Mouse (Mus musculus) kidney, adult 8-10 months (tissue): ENCODE results near the gene Slc7a15.
"Not testable (repeated sequence)": the region's sequence is repeated elsewhere in the genome, so short reads cannot be mapped to it uniquely, and the experiment has no call there.

Experiments
- DNase-seq, 2 experiments: peaks; one replicate each; pipeline ENCODE4 v3.0.0; 2022

The Slc7a15 gene

GRCm38 (mm10) chr12:8598966-8599365, at the start of gene Slc7a15:
TSS of gene Slc7a15 (minus strand) at chr12:8599066.
- DNase-seq = peak in 1 of 2 experiments; percentile 14

GRCm38 (mm10) chr12:8648211-8648610, 49.3 kb upstream of the Slc7a15 start:
- DNase-seq = not testable (repeated sequence)

GRCm38 (mm10) chr12:8641425-8641735, 42.5 kb upstream of the Slc7a15 start:
- DNase-seq = peak in 1 of 2 experiments; percentile 10

- peak; percentile 96 to 99 for DNase-seq
These were observed 42.0 kb upstream of the Slc7a15 start for GRCm38 (mm10) chr12:8640711-8641424.

- DNase-seq = peak in 1 of 2 experiments; percentile 15
These were observed 41.3 kb upstream of the Slc7a15 start for GRCm38 (mm10) chr12:8640186-8640585.

GRCm38 (mm10) chr12:8638411-8639087, 39.7 kb upstream of the Slc7a15 start:
- DNase-seq = peak; percentile 61 to 77

- no peak for DNase-seq
These were observed 38.1 kb upstream of the Slc7a15 start for GRCm38 (mm10) chr12:8636945-8637344.

- DNase-seq = no peak
These were observed 36.7 kb upstream of the Slc7a15 start for GRCm38 (mm10) chr12:8635546-8635945.

GRCm38 (mm10) chr12:8634306-8634705, 35.4 kb upstream of the Slc7a15 start:
- DNase-seq = no peak

GRCm38 (mm10) chr12:8632737-8633365, 34.0 kb upstream of the Slc7a15 start:
- DNase-seq = no peak

GRCm38 (mm10) chr12:8631691-8632090, 32.8 kb upstream of the Slc7a15 start:
- no peak for DNase-seq

GRCm38 (mm10) chr12:8629537-8629936, 30.7 kb upstream of the Slc7a15 start:
- no peak for DNase-seq

GRCm38 (mm10) chr12:8620678-8621018, 21.8 kb upstream of the Slc7a15 start:
- DNase-seq = no peak

GRCm38 (mm10) chr12:8619827-8620677, 21.2 kb upstream of the Slc7a15 start:
- no peak for DNase-seq

GRCm38 (mm10) chr12:8618271-8618670, 19.4 kb upstream of the Slc7a15 start:
- DNase-seq = no peak

- DNase-seq = no peak
These were observed 10.2 kb upstream of the Slc7a15 start for GRCm38 (mm10) chr12:8609070-8609469.

GRCm38 (mm10) chr12:8595611-8596010, 3.3 kb downstream of the Slc7a15 start:
- no peak for DNase-seq

- not testable (repeated sequence) for DNase-seq
These were observed 7.5 kb downstream of the Slc7a15 start for GRCm38 (mm10) chr12:8591326-8591725.

- DNase-seq = no peak
These were observed 25.5 kb downstream of the Slc7a15 start for GRCm38 (mm10) chr12:8573405-8573804.

GRCm38 (mm10) chr12:8571903-8572341, 26.9 kb downstream of the Slc7a15 start:
- DNase-seq = peak; percentile 14 to 18

GRCm38 (mm10) chr12:8571287-8571902, 27.5 kb downstream of the Slc7a15 start:
- DNase-seq = not testable (repeated sequence)

- DNase-seq = not testable (repeated sequence)
These were observed 36.7 kb downstream of the Slc7a15 start for GRCm38 (mm10) chr12:8562213-8562612.

GRCm38 (mm10) chr12:8559876-8560275, 39.0 kb downstream of the Slc7a15 start:
- DNase-seq = not testable (repeated sequence)
